Mouse (Mus musculus) adrenal gland, postnatal 14 days (tissue): ENCODE data around the gene Tbc1d10c. TPM values are rescaled to one million over a fixed set of nuclear protein-coding genes. Genes with fewer than 3 reads are reported as not detected.
"Not testable (repeated sequence)": the region's sequence is repeated elsewhere in the genome, so short reads cannot be mapped to it uniquely, and the experiment has no call there.

Experiments used
- DNase-seq: peaks from one replicate; pipeline ENCODE4 v3.0.0; 2021; ENCODE audit warnings: mixed read lengths
- microRNA-seq, 2 experiments: library from miRNA; unstranded; fragments of <30 nt; microRNA quantifications; one replicate each; pipeline ENCODE4 v1.2.0; 2021
- total RNA-seq: library from RNA; stranded (reverse); gene quantifications from 2 replicates; pipeline ENCODE4 v1.2.3, GENCODE M21; 2021

The Tbc1d10c gene
- total RNA-seq, 1 experiment from 2014 or later: 1.9 TPM

DNA sequence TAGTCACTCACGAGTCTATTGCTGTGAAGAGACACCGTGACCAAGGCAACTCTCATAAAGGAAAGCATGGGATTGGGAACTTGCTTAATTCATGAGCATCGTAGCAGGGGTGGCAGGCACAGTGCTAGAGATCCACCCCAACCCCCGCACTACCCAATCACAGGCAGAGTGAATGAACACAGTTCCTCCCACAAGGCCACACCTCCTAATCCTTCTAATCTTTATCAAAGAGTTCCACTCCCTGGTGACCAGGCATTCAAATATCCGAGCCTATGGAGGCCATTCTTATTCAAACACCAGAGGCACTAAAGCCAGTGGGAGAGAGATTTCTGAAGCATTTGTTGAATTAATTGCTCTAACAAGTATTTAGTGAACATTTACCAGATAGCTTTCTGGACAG lies 45.1 kb downstream of the Tbc1d10c start:
- DNase-seq: no peak

DNA sequence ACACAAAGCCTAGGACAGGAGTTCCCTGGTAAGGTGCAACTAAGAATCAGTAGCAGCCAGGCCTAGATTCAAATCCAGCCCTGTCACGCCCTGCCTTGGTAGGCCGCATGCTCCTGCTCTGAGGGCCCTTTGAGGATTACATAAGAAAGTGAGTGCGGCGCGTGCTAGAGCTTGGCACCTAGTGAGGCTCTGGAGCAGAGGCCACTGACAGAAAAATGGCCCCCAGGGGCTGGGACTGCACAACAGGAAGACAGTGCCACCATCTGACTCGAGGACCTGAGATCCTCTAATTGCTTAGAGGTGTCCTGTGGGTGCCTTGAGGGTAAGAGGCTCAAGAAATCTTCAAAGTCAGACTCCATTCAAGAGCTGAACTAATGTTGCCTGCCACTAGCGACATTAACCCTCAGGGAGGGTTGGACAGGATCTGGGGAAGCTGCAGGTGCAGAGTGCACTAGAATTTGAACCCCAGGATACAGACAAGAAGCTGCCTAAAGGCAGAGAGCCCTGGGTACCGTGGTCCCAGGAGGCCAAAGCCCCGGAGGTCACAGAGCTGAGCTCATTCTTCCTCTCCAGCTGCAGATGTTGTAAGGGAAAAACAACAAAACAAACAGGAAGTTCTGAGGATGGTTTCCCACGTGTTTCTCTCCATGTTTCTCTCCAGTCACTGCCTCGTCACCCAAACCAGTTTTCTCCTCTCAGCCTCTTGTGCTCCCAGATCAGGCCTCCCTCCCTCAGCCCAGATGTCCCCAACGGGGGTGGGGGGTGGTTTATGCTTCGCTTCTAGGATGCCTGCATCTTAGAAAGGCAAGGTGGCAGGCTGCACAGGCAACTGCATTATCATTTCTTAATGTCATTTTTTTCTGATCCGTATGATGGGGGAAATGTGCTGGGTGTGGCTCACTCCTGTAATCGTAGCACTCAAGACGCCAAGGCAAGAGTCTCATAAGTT lies 46.3 kb downstream of the Tbc1d10c start:
- DNase-seq: peak; percentile 64

GRCm38 (mm10) chr19:4143759-4144268 lies 47.3 kb downstream of the Tbc1d10c start, which contains the start of gene Cabp4:
Gene Cabp4, minus strand, starts transcription at chr19:4144033.
- no peak for DNase-seq

DNA sequence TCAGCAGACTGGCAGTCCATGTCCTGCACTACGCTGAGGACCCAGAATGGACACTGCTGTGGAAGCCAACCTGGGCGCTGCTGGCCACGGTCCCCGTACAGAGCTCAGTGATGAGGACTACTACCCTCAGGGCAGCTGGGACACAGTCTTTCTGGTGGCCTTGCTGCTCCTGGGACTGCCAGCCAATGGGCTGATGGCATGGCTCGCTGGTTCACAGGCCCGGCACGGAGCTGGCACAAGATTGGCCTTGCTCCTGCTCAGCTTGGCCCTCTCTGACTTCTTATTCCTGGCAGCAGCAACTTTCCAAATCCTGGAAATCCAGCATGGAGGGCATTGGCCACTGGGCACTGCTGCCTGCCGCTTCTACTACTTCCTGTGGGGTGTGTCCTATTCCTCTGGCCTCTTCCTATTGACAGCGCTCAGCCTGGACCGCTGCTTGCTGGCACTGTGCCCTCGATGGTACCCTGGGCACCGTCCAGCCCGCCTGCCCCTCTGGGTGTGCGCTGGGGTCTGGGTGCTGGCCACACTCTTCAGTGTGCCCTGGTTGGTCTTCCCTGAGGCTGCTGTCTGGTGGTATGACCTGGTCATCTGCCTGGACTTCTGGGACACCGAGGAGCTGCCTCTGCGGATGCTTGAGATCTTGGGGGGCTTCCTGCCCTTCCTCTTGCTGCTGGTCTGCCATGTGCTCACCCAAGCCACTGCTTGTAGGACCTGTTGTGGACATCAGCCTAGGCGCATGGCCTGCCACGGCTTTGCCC lies 48.5 kb downstream of the Tbc1d10c start:
- DNase-seq: no peak

DNA sequence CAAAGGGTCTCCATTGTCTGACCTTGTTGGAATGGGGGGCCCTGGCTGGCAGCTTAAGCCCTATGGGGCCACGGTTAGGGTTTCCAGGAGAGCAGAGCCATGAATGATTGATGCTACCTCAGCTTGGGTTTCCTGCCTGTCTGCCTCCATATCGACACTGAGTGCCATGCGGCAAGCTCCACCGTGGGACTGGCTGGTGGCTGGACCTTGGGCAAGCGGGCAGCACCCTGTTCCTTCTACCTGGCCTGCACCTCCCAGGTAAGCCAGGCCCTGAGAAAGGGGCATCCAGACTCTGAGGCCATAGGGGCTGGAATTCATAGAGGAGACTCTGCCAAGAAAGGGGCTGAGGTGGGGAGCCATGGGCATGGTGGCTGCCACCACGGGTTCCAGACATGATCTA lies 50.9 kb downstream of the Tbc1d10c start:
- DNase-seq: no peak

GRCm38 (mm10) chr19:4139446-4139845 lies 51.6 kb downstream of the Tbc1d10c start, which contains the start of gene Gpr152:
Gene Gpr152, plus strand, starts transcription at chr19:4139787.
- DNase-seq: no peak

- DNase-seq: no peak
These were observed 53.2 kb downstream of the Tbc1d10c start for GRCm38 (mm10) chr19:4137913-4138312.

- no peak for DNase-seq
These were observed 54.6 kb downstream of the Tbc1d10c start for GRCm38 (mm10) chr19:4136463-4136862.

GRCm38 (mm10) chr19:4135963-4136345 lies 55.1 kb downstream of the Tbc1d10c start:
- not testable (repeated sequence) for DNase-seq

GRCm38 (mm10) chr19:4135229-4135962 lies 55.7 kb downstream of the Tbc1d10c start:
- DNase-seq: not testable (repeated sequence)

DNA sequence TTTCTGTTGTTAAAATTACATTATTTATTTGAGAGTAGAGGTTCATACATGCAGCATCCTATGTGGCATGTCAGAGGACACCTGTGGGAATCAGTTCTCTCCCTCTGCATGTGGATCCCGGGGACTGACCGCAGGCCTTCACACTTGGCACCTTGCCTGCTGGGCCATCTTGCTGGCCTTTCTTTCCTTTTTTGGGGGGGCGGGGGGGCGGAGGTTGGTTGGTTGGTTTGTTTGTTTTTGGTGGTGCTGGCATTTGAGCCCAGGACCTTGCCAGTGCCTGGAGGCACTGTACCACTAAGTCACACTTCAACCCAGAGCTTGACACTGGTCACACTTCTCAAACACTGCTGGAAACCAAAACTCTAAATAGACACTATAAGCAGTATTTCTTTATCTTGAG lies 56.7 kb downstream of the Tbc1d10c start:
- DNase-seq: no peak

Small RNA genes lying within 50 kb of the gene (microRNA-seq; reads per million reads assigned to microRNA genes)
- 0 reads per million in 2 experiments for gene Gm26115

Other genes with a start within 250 kb of the Tbc1d10c start
- gene Aldh3b3, start 232.6 kb downstream of the Tbc1d10c start, total RNA-seq: 0.41 and 0.44 TPM in 2 replicates
- gene Aldh3b2, start 219.0 kb downstream of the Tbc1d10c start, total RNA-seq: 7.6 and 11.6 TPM in 2 replicates
- 25.7 and 31.1 TPM in 2 replicates for gene Acy3, start 204.7 kb downstream of the Tbc1d10c start, total RNA-seq
- not detected in 2 replicates for gene Tbx10, start 198.5 kb downstream of the Tbc1d10c start, total RNA-seq
- gene Nudt8, start 190.7 kb downstream of the Tbc1d10c start, total RNA-seq: 41.1 and 49.2 TPM in 2 replicates
- 0.89 and 1.7 TPM in 2 replicates for gene Gm49405, start 190.7 kb downstream of the Tbc1d10c start, total RNA-seq
- gene Doc2g, start 188.0 kb downstream of the Tbc1d10c start, total RNA-seq: 1.6 and 2.8 TPM in 2 replicates
- 604 and 685 TPM in 2 replicates for gene Ndufv1, start 178.5 kb downstream of the Tbc1d10c start, total RNA-seq
- 289 and 329 TPM in 2 replicates for gene Gstp1, start 153.3 kb downstream of the Tbc1d10c start, total RNA-seq
- 62.4 and 76.7 TPM in 2 replicates for gene Gstp2, start 145.3 kb downstream of the Tbc1d10c start, total RNA-seq
- 4.5 and 58.0 TPM in 2 replicates for gene Gstp3, start 131.7 kb downstream of the Tbc1d10c start, total RNA-seq
- gene Cabp2, start 109.7 kb downstream of the Tbc1d10c start, total RNA-seq: not detected in 2 replicates
- 78.4 and 97.1 TPM in 2 replicates for gene Cdk2ap2, start 94.1 kb downstream of the Tbc1d10c start, total RNA-seq
- 95.1 and 116 TPM in 2 replicates for gene Pitpnm1, start 91.3 kb downstream of the Tbc1d10c start, total RNA-seq
- gene Aip, start 65.4 kb downstream of the Tbc1d10c start, total RNA-seq: 81.3 and 94.1 TPM in 2 replicates
- 0.08 TPM in 1 of 2 replicates, not detected in the other for gene Gpr152, start 51.5 kb downstream of the Tbc1d10c start, total RNA-seq
- gene Cabp4, start 47.3 kb downstream of the Tbc1d10c start, total RNA-seq: 1.7 and 2.4 TPM in 2 replicates
- 183 and 193 TPM in 2 replicates for gene Coro1b, start 42.7 kb downstream of the Tbc1d10c start, total RNA-seq
- 4.4 and 27.5 TPM in 2 replicates for gene Ptprcap, start 37.7 kb downstream of the Tbc1d10c start, total RNA-seq
- 29.1 and 34.4 TPM in 2 replicates for gene Rps6kb2, start 27.9 kb downstream of the Tbc1d10c start, total RNA-seq
- gene Carns1, start 15.8 kb downstream of the Tbc1d10c start, total RNA-seq: 2.6 and 4.1 TPM in 2 replicates
- gene Ppp1ca, start 781 bp upstream of the Tbc1d10c start, total RNA-seq: 369 and 402 TPM in 2 replicates
- gene Rad9a, start 10.4 kb upstream of the Tbc1d10c start, total RNA-seq: 8.2 and 10.7 TPM in 2 replicates
- gene Clcf1, start 23.0 kb upstream of the Tbc1d10c start, total RNA-seq: 10.8 and 16.3 TPM in 2 replicates
- gene AC109138.7, start 23.1 kb upstream of the Tbc1d10c start, total RNA-seq: not detected in 2 replicates
- 43.3 and 57.9 TPM in 2 replicates for gene Pold4, start 40.6 kb upstream of the Tbc1d10c start, total RNA-seq
- gene Ssh3, start 77.9 kb upstream of the Tbc1d10c start, total RNA-seq: 17.3 and 20.8 TPM in 2 replicates
- gene Ankrd13d, start 91.9 kb upstream of the Tbc1d10c start, total RNA-seq: 2.7 and 4.8 TPM in 2 replicates
- gene Grk2, start 114.9 kb upstream of the Tbc1d10c start, total RNA-seq: 45.2 and 74.4 TPM in 2 replicates
- 96.2 and 111 TPM in 2 replicates for gene Kdm2a, start 207.0 kb upstream of the Tbc1d10c start, total RNA-seq
- gene Rhod, start 248.1 kb upstream of the Tbc1d10c start, total RNA-seq: 14.1 and 17.3 TPM in 2 replicates